Mouse (Mus musculus): ENCODE results near the gene Pnp.

GRCm38 (mm10) chr14:50938119-50938908, 7.4 kb downstream of the Pnp start:
- no peak for TF ChIP-seq CTCF (IDR thresholded peaks at IDR 0.05)
- TF ChIP-seq EP300 (IDR thresholded peaks at IDR 0.05; ENCODE audit: insufficient read depth, low read depth, low read length) = no peak
- no peak for TF ChIP-seq POLR2A (IDR thresholded peaks at IDR 0.05; ENCODE audit: insufficient read depth, low read depth, low read length)

Measured in heart, adult 2 months (tissue).